Mouse (Mus musculus) MN1 (cell line): ENCODE results near the gene Abhd12.

Experiments
- DNase-seq: peaks from one replicate; pipeline ENCODE4 v3.0.0-alpha.2; 2016; ENCODE audit warnings: low spot score

Abhd12 gene

DNA sequence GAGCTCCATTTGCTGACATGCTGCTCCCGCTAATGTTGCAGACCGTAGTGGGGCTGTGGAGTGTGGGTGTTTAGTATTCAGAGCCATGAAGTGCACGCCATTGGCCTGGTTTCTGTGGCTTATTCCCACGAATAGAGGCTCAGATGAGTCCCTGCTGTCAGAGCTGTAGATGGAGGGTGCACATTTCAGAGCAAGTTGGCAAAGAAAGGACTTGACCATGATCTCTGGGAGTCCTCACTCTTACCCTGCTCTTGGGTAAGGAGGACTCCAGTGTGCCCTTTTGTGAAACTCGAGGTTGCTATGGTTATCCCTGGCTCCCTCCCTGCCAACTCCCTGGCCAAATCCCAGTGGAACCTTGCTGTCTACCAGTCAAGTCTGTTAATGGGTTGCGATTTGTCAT lies 96.2 kb downstream of the Abhd12 start:
- no peak for DNase-seq

DNA sequence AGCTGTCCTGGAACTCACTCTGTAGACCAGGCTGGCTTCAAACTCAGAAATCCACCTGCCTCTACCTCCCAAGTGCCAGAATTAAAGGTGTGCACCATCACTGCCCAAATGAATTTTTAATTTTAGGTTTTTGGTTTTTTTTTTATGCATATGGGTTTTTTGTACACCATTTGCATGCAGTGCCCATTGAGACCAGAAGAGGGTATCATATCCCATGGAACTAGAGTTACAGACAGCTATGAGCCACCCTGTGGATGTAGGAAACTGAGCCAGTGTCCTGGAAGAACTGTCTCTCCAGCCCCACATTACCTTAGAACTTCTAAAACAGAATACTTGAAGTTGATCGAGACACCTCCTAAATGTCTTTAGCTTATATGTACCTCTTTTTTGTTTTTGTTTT lies 101.5 kb downstream of the Abhd12 start:
- DNase-seq = peak; percentile 28

DNA sequence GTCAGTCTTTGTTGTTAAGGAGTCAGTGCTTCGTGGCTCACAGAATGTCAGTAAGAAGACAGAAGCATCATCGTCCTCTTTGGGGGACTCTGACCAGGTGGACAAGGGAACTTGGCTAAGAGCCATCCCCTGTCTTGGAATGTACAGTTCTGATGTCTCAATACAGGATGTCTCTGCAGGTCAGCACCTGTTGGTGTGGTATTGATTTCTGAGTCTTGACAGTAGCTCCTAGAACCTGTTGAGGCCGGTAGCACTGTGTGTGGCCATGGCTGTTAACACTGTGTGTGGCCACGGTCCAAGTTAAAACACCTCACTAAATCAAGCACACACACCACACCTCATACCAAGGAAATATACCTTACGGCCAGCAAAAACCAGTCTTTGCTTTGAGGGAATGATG lies 103.9 kb downstream of the Abhd12 start:
- no peak for DNase-seq

DNA sequence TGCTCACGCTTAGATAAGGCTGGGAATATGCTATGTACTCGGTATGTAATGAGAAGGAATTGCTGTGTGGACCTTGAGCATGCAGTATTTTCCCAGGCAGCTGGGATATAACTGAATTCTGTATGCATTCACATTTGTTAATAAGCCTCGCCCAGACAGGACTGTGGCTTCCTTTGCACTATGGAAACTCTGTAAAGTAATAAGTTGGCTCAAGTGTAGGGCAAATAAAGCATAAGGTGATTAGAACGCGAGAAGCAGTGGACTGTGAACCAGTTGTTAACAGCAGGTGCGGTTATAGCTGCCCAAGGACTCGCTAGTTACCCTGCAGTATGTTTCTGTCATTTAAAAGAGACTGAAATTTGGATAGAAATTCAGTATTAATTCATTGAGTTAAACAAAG lies 106.5 kb downstream of the Abhd12 start:
- DNase-seq = no peak

DNA sequence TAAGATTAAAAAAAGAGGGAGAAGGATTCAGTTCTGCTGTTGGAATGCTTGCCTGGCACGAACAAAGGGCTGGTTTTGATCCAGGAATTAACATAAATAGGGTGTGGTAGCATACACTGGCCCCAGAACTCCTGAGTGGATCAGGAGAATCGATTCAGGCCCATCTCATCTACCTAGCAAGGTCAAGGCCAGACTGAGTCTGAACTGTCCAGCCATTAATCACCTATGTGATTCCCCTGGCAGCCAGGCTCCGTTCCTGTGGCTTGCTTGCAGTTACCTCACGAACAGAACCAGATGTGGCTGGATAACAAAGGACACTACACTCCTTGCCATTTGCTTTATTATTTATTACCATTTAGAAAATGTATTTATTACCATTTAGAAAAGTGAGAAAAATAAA lies 111.2 kb downstream of the Abhd12 start:
- DNase-seq = no peak

DNA sequence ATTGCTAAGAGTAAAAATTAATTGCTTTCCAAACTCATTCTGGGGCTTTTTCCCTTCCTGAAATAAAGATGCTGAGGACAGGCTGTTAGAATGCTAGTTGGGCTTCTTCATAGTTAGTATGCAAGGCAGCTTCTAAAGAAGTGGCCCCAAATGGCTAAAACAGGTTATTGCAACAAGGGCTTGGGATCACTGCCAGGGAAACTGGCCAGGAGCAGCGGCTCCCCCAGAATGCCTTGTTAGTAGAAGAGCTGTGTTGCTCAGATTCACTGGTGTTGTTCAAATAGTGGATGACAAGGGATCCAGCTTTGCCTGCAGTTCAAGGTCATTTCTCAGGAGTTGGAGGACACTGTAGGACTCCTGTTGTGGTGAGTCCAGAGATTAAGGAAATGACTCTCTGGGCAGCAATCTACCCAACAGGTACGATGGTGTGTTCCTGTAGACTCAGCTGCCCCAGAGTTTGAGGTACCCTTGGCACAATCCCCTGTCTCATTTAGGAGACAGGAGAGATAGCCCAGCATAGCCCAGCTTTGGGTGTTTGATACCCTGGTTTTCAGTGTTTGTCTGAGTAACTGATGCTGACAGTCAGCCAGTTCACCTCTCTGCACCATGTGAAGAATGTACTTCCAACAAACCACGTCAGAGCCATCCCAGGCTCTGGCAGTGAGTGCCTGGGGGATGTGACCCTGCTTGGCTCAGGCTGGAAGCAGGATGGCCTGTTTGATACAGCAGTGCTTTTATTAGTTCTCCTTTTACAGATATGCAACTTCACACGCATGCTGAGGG lies 115.6 kb downstream of the Abhd12 start:
- peak; percentile 71 for DNase-seq

DNA sequence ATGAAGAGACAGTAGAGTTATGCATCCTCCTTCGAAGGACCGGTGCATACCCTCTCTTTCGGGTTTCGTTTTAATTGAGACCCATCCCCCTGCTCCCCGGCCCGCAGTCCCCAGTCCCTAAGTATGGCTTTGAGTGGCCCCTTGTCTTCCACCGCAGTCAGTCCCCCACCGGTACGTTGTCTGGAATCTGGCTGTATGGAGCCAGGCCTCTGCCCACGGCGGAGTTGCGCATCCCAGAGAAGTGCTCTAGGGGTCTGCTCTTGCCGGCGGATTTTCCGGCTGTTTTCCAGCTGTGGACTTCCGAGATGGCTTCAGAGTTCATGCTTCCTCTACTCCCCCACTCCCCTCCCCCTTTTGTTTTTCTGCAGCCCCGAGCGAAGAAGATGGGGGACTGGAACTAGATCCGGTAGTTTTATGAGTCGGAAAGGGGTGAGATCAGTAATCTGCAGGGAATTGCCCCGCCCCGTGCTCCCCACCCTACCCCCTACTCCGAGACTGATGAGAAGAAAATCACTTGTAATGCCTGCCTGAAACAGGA lies 117.2 kb downstream of the Abhd12 start:
- peak; percentile 23 for DNase-seq

DNA sequence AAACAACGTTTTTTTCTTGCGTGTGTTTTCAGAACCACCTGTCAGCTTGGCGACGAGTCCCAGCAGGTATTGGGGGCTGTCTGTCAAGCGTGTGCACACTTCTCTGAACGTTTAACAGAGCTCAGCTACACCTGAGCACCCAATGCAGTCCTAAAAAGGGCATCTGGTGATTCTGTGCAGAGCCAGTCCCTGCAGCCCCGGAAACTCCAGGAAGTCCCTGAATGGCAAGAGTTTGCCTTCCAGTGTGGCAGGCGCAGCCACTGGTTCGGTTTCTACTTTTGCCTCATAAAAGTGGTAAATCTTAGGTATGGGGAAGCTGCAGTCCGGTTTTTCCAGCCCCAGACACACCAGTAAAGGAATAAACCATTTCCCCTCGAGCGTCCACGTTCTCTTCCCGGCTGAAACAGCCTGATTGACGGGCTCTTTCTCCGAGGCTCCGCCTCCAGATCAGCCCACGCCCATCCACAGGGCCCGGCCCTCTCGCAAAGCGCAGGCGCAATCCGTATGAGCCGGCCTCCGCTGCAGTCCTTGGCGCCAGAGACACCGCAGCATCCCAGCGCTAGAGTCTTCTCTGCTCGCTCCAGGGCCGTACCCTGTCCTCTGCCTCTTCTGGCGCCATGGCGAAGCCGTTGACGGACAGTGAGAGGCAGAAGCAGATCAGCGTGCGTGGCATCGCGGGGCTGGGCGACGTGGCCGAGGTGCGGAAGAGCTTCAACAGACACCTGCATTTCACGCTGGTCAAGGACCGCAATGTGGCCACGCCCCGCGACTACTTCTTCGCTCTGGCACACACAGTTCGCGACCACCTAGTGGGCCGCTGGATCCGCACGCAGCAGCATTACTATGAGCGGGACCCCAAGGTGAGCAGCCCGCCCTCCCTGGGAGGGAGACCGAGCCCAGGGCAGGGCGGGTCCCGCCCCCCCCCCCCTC lies 118.0 kb downstream of the Abhd12 start, which contains the start of gene Pygb:
TSS of gene Pygb (plus strand) at position 485 of the 930 bp plus-strand sequence.
- peak; percentile 93 for DNase-seq

DNA sequence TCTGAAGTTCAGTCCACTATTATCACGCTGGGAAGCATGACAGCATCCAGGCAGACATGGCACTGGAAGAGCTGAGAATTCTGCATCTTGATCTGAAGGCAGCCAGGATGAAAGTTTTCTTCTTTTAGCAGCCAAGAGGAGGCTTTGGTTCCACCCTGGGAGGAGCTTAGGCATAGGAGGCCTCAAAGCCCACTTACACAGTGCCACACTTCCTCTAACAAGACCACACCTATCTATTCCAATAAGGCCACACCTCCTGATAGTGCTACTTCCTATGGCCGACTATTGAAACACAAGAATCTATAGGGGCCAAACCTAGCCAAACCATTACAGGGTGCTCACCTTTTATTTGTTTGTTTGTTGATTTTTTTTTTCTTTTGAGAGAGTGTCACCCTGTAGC lies 121.7 kb downstream of the Abhd12 start:
- DNase-seq = no peak
